Mouse (Mus musculus): ENCODE data around the gene Fam83d. TPM values are rescaled to one million over a fixed set of nuclear protein-coding genes. Genes with fewer than 3 reads are reported as not detected.
A peak's percentile ranks its signal among the peaks of the same experiment; 100 is the strongest.

Gene Fam83d
- polyA plus RNA-seq, 1 experiment from 2014 or later: 25.4 TPM

DNA sequence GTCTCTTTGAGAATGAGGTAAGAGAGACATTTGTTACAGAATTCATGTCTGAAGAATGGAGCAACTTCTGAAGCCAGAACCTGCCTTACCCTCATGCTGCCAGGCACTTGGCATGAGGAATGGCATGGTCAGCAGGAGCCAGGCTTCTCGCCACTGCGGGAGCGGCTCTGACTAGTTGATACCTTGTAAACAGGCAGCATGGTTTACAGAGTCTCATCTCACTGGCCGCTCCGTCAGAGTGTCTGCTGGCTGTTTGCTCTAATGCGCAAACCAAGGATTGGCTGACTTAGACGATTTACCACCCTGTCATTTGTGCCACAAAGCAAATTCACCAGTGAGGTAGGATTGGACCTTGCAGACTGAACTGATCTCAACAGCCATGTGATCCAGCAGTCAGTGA, 13.2 kb downstream of the Fam83d start:
- no peak overlapping the region for H3K27ac ChIP-seq (ENCODE audit: low read depth, low read length)
- no peak overlapping the region for H3K9ac ChIP-seq (ENCODE audit: low read length)
- no peaks in the 10 kb centered on the region for H3K4me1 ChIP-seq (ENCODE audit: control insufficient read depth, insufficient read depth, low read length)
- no peak overlapping the region for H3K4me2 ChIP-seq (ENCODE audit: low read length)
- no peaks in the 10 kb centered on the region for H3K9me3 ChIP-seq (replicated peaks; ENCODE audit: control insufficient read depth, low read length)
- DNase-seq (ENCODE audit: low spot score) (no peak), ATAC-seq (no peak)
- 96% methylated on average over 7 of the region's 7 CpGs for WGBS
- no peak overlapping the region for H3K4me3 ChIP-seq (ENCODE audit: low read depth, low read length)
- H3K36me3 ChIP-seq (ENCODE audit: control insufficient read depth, insufficient read depth, low read length): peaks cover 67% of the 10 kb centered on the region
- H3K27me3 ChIP-seq (replicated peaks; ENCODE audit: control insufficient read depth, insufficient read depth, low read length): no peaks in the 10 kb centered on the region

DNA sequence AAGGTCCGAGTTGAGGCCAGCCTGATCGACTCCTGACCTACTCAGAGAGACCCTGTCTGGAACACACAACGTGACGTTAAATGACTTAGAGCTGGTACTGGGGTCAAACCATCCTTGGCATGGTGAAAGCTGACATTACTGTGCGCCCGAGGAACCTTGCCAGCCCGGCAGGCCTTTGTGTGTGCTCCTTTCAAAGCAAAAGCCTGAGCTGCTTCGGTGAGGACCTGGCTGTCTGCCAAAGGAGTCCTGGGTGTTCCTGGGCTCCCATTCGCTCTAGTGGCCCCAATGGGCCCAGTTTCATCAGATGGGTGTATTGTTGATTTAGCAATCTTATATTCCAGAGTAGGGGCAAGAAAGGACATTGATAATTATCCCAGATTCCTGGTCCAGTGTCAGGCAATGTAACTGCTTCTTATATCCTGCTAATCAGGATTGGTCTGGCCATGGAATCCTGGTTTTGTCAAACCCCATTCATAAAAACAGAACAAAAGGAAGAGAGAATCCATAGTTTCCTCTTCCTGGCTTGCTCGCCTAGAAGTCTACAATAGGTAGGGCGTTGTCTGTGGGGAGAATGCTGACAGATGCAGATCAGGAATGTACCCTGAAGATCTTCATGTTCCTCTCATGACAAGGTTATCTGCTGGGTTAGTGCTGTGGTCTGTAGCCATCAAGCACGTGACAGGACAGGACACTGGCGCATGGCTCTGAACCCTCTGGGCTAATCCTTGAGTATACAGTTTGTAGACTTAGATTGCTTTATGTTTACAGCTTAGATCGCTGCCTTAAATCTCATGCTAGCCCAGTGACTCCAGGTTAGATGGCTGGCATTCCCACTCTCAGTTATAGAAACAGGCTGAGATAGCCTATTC, 19.3 kb downstream of the Fam83d start:
- Histone ChIP-seq H3K4me1 (ENCODE audit: control insufficient read depth, insufficient read depth, low read length) (peaks cover 3% of the 10 kb centered on the region; the same call in 1 of the 2 replicates), H3K4me3 (ENCODE audit: low read depth, low read length) (no peak overlapping the region), H3K27me3 (replicated peaks; ENCODE audit: control insufficient read depth, insufficient read depth, low read length) (no peaks in the 10 kb centered on the region), H3K9ac (ENCODE audit: low read length) (no peak overlapping the region), H3K36me3 (ENCODE audit: control insufficient read depth, insufficient read depth, low read length) (peaks cover 35% of the 10 kb centered on the region), H3K9me3 (replicated peaks; ENCODE audit: control insufficient read depth, low read length) (no peaks in the 10 kb centered on the region), H3K4me2 (ENCODE audit: low read length) (no peak overlapping the region), H3K27ac (ENCODE audit: low read depth, low read length) (no peak overlapping the region)
- ATAC-seq (no peak), DNase-seq (ENCODE audit: low spot score) (peak; percentile 41)
- WGBS: 62% methylated on average over 14 of the region's 14 CpGs

- peak; percentile 98 for DNase-seq (ENCODE audit: low spot score)
- ATAC-seq: peak; percentile 100
- WGBS: 0% methylated on average over 31 of the region's 33 CpGs
- H3K9me3 ChIP-seq (replicated peaks; ENCODE audit: control insufficient read depth, low read length): no peaks in the 10 kb centered on the region
- H3K4me3 ChIP-seq (ENCODE audit: low read depth, low read length): peak within 1 kb of the TSS; percentile 73
- peak within 1 kb of the TSS; percentile 78 for H3K9ac ChIP-seq (ENCODE audit: low read length)
- H3K36me3 ChIP-seq (ENCODE audit: control insufficient read depth, insufficient read depth, low read length): no peaks in the 10 kb centered on the region
- H3K27me3 ChIP-seq (replicated peaks; ENCODE audit: control insufficient read depth, insufficient read depth, low read length): no peaks in the 10 kb centered on the region
- H3K4me2 ChIP-seq (ENCODE audit: low read length): peak within 1 kb of the TSS; percentile 73
- peaks cover 10% of the 10 kb centered on the region for H3K4me1 ChIP-seq (ENCODE audit: control insufficient read depth, insufficient read depth, low read length)
- peak within 1 kb of the TSS; percentile 77 for H3K27ac ChIP-seq (ENCODE audit: low read depth, low read length)
Observed at GRCm38 (mm10) chr2:158794494-158795004, 26.7 kb downstream of the Fam83d start, which contains the start of gene Dhx35. Gene Dhx35 (plus strand): TSS chr2:158794807.

DNA sequence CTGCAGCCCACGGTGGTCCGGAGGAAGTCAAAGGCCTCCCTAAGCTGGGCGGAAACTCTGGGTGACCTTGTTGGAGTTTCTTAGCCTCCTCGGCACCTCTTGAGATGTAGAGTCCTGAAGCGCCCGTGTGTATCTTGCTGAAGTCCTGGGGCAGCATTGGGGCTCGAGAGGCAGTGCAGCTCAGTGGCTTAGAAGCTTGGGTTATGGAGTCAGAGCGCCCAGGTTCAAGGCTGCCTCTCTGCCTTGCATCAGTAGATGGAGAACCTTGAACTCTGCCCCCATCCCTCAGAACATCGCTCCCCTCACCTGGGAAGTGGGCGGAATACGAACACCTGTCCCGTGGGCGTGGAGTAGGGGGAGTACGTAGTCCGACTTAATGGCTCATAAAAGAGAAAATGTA, 27.1 kb downstream of the Fam83d start:
- H3K9me3 ChIP-seq (replicated peaks; ENCODE audit: control insufficient read depth, low read length): no peaks in the 10 kb centered on the region
- H3K4me1 ChIP-seq (ENCODE audit: control insufficient read depth, insufficient read depth, low read length): peaks cover 10% of the 10 kb centered on the region
- H3K27me3 ChIP-seq (replicated peaks; ENCODE audit: control insufficient read depth, insufficient read depth, low read length): no peaks in the 10 kb centered on the region
- ATAC-seq (no peak), DNase-seq (ENCODE audit: low spot score) (no peak)
- peak overlapping the region; percentile 73 for H3K4me3 ChIP-seq (ENCODE audit: low read depth, low read length)
- no peaks in the 10 kb centered on the region for H3K36me3 ChIP-seq (ENCODE audit: control insufficient read depth, insufficient read depth, low read length)
- 12% methylated on average over 15 of the region's 15 CpGs for WGBS
- H3K27ac ChIP-seq (ENCODE audit: low read depth, low read length): no peak overlapping the region
- peak overlapping the region; percentile 73 for H3K4me2 ChIP-seq (ENCODE audit: low read length)
- peak overlapping the region; percentile 78 for H3K9ac ChIP-seq (ENCODE audit: low read length)

GRCm38 (mm10) chr2:158795875-158796274, 28.0 kb downstream of the Fam83d start:
- Histone ChIP-seq H3K27ac (ENCODE audit: low read depth, low read length) (no peak overlapping the region), H3K4me1 (ENCODE audit: control insufficient read depth, insufficient read depth, low read length) (peaks cover 10% of the 10 kb centered on the region), H3K9me3 (replicated peaks; ENCODE audit: control insufficient read depth, low read length) (no peaks in the 10 kb centered on the region), H3K4me2 (ENCODE audit: low read length) (no peak overlapping the region), H3K27me3 (replicated peaks; ENCODE audit: control insufficient read depth, insufficient read depth, low read length) (no peaks in the 10 kb centered on the region), H3K36me3 (ENCODE audit: control insufficient read depth, insufficient read depth, low read length) (no peaks in the 10 kb centered on the region), H3K4me3 (ENCODE audit: low read depth, low read length) (no peak overlapping the region), H3K9ac (ENCODE audit: low read length) (no peak overlapping the region)
- no peak for DNase-seq (ENCODE audit: low spot score)
- no peak for ATAC-seq
- WGBS: 83% methylated on average over 2 of the region's 2 CpGs

GRCm38 (mm10) chr2:158799328-158799727, 31.4 kb downstream of the Fam83d start:
- H3K27me3 ChIP-seq (replicated peaks; ENCODE audit: control insufficient read depth, insufficient read depth, low read length): no peaks in the 10 kb centered on the region
- H3K36me3 ChIP-seq (ENCODE audit: control insufficient read depth, insufficient read depth, low read length): peaks cover 23% of the 10 kb centered on the region
- no peak for DNase-seq (ENCODE audit: low spot score)
- peaks cover 5% of the 10 kb centered on the region; the same call in 1 of the 2 replicates for H3K4me1 ChIP-seq (ENCODE audit: control insufficient read depth, insufficient read depth, low read length)
- 40% methylated on average over 4 of the region's 4 CpGs for WGBS
- no peak for ATAC-seq
- H3K27ac ChIP-seq (ENCODE audit: low read depth, low read length): no peak overlapping the region
- no peaks in the 10 kb centered on the region for H3K9me3 ChIP-seq (replicated peaks; ENCODE audit: control insufficient read depth, low read length)
- H3K4me3 ChIP-seq (ENCODE audit: low read depth, low read length): no peak overlapping the region
- no peak overlapping the region for H3K4me2 ChIP-seq (ENCODE audit: low read length)
- no peak overlapping the region for H3K9ac ChIP-seq (ENCODE audit: low read length)

DNA sequence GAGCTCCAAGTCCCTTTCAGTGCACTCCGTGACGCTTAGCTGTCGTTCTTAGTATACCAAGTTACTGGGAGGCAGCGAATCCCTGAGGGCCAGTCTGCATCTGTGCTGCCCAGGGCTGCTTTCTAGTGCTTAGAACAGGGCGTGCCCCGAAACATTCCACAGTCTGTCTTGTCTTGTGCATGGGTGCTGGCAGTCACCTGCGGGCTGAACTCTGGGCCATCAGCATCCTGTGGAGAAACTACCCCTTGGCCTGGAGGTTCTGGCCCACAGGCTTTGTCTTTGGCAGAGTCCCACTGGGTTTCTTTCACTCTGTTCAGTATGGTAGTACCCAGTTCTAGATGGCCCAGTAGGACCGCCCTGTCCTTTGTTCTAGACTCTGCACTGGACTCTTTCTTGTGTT, 32.9 kb downstream of the Fam83d start:
- no peaks in the 10 kb centered on the region for H3K9me3 ChIP-seq (replicated peaks; ENCODE audit: control insufficient read depth, low read length)
- H3K9ac ChIP-seq (ENCODE audit: low read length): no peak overlapping the region
- ATAC-seq (no peak), DNase-seq (ENCODE audit: low spot score) (no peak)
- no peaks in the 10 kb centered on the region for H3K27me3 ChIP-seq (replicated peaks; ENCODE audit: control insufficient read depth, insufficient read depth, low read length)
- no peaks in the 10 kb centered on the region for H3K4me1 ChIP-seq (ENCODE audit: control insufficient read depth, insufficient read depth, low read length)
- H3K4me3 ChIP-seq (ENCODE audit: low read depth, low read length): no peak overlapping the region
- H3K4me2 ChIP-seq (ENCODE audit: low read length): no peak overlapping the region
- peaks cover 29% of the 10 kb centered on the region for H3K36me3 ChIP-seq (ENCODE audit: control insufficient read depth, insufficient read depth, low read length)
- WGBS: 97% methylated on average over 8 of the region's 8 CpGs
- H3K27ac ChIP-seq (ENCODE audit: low read depth, low read length): no peak overlapping the region

GRCm38 (mm10) chr2:158803575-158803974, 35.7 kb downstream of the Fam83d start:
- no peak overlapping the region for H3K9ac ChIP-seq (ENCODE audit: low read length)
- WGBS: 91% methylated on average over 8 of the region's 8 CpGs
- H3K4me1 ChIP-seq (ENCODE audit: control insufficient read depth, insufficient read depth, low read length): no peaks in the 10 kb centered on the region
- no peaks in the 10 kb centered on the region for H3K27me3 ChIP-seq (replicated peaks; ENCODE audit: control insufficient read depth, insufficient read depth, low read length)
- no peak overlapping the region for H3K4me3 ChIP-seq (ENCODE audit: low read depth, low read length)
- H3K4me2 ChIP-seq (ENCODE audit: low read length): no peak overlapping the region
- DNase-seq (ENCODE audit: low spot score): no peak
- H3K9me3 ChIP-seq (replicated peaks; ENCODE audit: control insufficient read depth, low read length): no peaks in the 10 kb centered on the region
- H3K27ac ChIP-seq (ENCODE audit: low read depth, low read length): no peak overlapping the region
- no peak for ATAC-seq
- peaks cover 41% of the 10 kb centered on the region for H3K36me3 ChIP-seq (ENCODE audit: control insufficient read depth, insufficient read depth, low read length)

- Histone ChIP-seq H3K4me2 (ENCODE audit: low read length) (no peak overlapping the region), H3K9me3 (replicated peaks; ENCODE audit: control insufficient read depth, low read length) (no peaks in the 10 kb centered on the region), H3K27me3 (replicated peaks; ENCODE audit: control insufficient read depth, insufficient read depth, low read length) (no peaks in the 10 kb centered on the region), H3K4me3 (ENCODE audit: low read depth, low read length) (no peak overlapping the region), H3K9ac (ENCODE audit: low read length) (no peak overlapping the region), H3K36me3 (ENCODE audit: control insufficient read depth, insufficient read depth, low read length) (peaks cover 30% of the 10 kb centered on the region), H3K4me1 (ENCODE audit: control insufficient read depth, insufficient read depth, low read length) (no peaks in the 10 kb centered on the region), H3K27ac (ENCODE audit: low read depth, low read length) (no peak overlapping the region)
- ATAC-seq: no peak
- DNase-seq (ENCODE audit: low spot score): no peak
Observed at GRCm38 (mm10) chr2:158815686-158816085, 47.8 kb downstream of the Fam83d start.
